Mouse (Mus musculus) cerebellum, adult 9-10 months (tissue): ENCODE measurements around the gene Zfp955a.
"Not testable (repeated sequence)": the region's sequence is repeated elsewhere in the genome, so short reads cannot be mapped to it uniquely, and the experiment has no call there.

Source experiments
- DNase-seq: peaks from one replicate; pipeline ENCODE4 v3.0.0; 2022

Gene Zfp955a

DNA sequence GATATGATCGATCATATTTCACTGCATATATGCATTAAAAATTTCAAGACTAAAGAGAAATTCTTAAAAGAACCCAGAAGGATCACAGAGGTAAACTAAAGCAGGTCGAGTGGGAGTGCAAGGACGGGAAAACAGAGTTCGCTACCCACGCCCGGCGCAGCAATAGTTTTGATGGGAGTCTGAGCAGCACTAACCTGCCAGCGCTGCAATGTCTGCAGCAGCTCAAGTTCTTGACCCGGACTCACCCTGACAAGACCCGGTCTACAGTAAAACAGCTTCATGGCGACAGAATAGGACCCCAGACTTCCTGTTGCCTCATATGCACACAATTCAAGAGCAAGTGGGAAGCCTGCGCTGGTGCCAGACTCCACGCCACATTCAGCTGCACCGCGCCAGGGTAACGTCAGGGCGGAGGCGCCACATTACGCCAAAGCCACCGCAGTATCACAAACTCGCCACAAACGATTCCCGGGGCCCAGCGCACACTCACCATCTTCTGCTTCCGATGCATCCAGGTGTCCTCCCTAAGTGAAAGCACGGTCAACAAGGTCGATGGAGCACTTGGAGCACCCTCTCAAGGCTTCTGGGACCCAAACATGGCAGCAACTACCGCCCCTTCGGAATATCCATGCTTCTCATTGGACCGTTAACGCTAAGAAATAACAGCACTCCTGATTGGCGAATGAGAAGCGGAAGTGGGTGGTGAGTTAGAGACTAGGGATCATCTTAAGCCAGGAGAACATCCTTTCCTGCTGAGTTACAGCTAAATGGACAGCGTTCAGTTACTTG lies at the start of gene Zfp955a:
TSS of gene Zfp955a (minus strand) at position 616 of the 789 bp plus-strand sequence.
- DNase-seq = not testable (repeated sequence)

DNA sequence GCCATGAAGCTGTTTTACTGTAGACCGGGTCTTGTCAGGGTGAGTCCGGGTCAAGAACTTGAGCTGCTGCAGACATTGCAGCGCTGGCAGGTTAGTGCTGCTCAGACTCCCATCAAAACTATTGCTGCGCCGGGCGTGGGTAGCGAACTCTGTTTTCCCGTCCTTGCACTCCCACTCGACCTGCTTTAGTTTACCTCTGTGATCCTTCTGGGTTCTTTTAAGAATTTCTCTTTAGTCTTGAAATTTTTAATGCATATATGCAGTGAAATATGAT lies 34.9 kb upstream of the Zfp955a start:
- DNase-seq = not testable (repeated sequence)

DNA sequence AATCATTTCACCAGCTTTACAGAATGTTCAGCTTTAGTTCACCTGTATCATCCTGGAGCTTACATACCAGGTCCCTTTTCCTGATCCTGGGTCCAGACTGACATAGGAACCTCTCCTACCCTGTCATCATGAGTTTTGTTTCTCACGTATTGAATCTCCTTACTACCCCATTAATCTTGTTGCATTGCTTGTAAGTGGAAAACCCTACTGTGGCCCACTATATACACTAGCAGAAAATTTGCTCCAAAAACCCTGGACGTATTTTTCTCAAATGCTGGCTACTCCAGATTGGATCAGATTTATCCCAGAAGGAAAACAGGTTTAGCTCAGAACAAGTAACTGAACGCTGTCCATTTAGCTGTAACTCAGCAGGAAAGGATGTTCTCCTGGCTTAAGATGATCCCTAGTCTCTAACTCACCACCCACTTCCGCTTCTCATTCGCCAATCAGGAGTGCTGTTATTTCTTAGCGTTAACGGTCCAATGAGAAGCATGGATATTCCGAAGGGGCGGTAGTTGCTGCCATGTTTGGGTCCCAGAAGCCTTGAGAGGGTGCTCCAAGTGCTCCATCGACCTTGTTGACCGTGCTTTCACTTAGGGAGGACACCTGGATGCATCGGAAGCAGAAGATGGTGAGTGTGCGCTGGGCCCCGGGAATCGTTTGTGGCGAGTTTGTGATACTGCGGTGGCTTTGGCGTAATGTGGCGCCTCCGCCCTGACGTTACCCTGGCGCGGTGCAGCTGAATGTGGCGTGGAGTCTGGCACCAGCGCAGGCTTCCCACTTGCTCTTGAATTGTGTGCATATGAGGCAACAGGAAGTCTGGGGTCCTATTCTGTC lies 34.3 kb upstream of the Zfp955a start, which contains the start of gene Zfp955b:
TSS of gene Zfp955b (plus strand) at position 506 of the 837 bp plus-strand sequence.
- not testable (repeated sequence) for DNase-seq

DNA sequence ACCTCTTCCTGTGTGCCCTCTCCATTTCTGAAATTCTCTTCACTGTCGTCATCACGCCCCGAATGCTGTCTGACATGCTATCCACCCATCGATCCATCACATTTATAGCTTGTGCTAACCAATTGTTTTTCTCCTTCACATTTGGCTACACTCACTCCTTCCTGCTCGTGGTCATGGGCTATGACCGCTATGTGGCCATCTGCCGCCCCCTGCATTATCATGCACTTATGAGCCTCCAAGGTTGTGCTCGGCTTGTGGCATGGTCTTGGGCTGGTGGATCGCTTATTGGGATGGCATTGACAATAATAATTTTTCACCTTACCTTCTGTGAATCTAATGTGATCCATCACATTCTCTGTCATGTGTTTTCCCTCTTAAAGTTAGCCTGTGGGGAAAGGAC lies 14.0 kb upstream of the Zfp955a start:
- no peak for DNase-seq

DNA sequence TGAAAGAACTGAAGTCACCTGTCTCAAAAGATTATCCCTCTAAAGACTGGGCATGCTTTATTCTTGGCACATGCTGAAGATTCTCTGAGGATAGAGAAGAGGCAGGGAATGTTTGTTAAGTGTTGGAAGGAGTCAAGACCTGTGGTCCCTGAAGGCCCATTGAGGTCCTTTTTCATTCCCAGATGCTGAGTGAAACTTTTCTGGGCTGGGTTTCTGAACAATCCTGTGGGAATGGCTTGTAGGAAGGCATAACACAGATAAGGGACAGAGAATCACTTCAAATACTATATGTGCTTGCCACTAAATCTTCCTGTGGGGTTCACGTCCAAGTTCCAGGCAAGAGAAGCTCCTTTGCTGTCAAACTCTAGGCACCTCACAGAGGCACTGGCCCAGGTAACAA lies 9.4 kb upstream of the Zfp955a start, which contains the start of gene Olfr63:
TSS of gene Olfr63 (plus strand) at position 301 of the 400 bp plus-strand sequence.
- DNase-seq = no peak

DNA sequence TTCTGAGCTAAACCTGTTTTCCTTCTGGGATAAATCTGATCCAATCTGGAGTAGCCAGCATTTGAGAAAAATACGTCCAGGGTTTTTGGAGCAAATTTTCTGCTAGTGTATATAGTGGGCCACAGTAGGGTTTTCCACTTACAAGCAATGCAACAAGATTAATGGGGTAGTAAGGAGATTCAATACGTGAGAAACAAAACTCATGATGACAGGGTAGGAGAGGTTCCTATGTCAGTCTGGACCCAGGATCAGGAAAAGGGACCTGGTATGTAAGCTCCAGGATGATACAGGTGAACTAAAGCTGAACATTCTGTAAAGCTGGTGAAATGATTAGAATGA lies 343 bp upstream of the Zfp955a start:
- not testable (repeated sequence) for DNase-seq

DNA sequence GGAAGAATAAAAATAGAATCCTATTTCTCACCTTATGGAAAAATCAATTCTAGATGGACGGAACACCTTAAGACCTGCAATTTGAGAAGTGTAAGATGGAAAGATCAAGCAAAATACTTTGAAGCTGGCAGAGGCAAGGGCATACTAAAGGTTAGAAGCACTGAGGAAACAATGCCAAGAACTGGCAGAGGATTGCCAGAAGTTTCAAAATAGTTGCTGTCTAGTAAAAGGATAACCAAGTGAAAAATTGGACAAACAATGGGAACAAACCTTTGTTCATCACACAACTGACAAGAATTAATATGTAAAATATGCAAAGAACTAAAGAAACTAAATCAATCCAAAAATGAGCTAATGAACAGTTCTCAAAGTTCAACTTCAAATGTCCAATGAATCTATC lies 18.3 kb downstream of the Zfp955a start:
- not testable (repeated sequence) for DNase-seq

DNA sequence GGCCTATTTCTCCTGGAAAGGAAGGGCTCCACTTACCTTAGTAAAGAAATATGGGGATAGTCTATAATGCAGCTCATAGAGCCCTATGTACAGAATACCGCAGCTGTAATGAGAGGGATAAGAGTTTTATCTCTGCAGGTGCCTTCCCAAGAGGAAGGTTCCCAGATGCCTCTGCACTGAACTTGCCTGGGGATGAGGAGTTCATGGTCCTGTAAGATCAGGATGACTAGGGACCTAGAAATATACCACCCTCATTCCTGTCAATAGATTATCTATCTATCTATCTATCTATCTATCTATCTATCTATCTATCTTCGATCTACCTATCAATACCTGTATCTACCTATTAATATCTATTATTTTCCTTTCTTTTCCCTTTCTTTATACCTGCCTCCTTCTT lies 33.4 kb downstream of the Zfp955a start, which contains the start of gene Olfr1564:
TSS of gene Olfr1564 (minus strand) at position 101 of the 400 bp plus-strand sequence.
- no peak for DNase-seq

DNA sequence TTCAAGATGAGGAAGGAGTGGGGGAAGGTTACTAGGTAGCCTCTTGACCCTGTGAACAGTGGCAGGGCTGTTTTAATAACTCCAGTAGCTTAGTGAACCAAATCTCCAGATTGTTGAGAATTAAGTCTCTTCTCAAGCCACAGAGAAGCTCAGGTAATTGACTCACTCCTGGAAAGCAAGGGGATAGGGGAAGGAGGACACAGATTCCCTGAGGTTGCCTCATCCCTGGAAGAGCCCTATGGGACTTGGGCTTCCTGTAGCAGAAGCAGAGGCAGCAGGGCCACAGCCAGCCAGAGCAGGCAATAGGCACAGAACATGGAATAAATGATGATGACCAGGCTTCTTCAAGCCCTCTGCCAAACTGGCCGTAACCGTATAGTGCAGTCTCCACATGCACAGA lies 63.9 kb downstream of the Zfp955a start, which contains the start of gene Olfr239:
TSS of gene Olfr239 (plus strand) at position 301 of the 400 bp plus-strand sequence.
- DNase-seq = not testable (repeated sequence)
